9 mouse cellular contexts compared by ENCODE assay signal in the genomic region with DNA sequence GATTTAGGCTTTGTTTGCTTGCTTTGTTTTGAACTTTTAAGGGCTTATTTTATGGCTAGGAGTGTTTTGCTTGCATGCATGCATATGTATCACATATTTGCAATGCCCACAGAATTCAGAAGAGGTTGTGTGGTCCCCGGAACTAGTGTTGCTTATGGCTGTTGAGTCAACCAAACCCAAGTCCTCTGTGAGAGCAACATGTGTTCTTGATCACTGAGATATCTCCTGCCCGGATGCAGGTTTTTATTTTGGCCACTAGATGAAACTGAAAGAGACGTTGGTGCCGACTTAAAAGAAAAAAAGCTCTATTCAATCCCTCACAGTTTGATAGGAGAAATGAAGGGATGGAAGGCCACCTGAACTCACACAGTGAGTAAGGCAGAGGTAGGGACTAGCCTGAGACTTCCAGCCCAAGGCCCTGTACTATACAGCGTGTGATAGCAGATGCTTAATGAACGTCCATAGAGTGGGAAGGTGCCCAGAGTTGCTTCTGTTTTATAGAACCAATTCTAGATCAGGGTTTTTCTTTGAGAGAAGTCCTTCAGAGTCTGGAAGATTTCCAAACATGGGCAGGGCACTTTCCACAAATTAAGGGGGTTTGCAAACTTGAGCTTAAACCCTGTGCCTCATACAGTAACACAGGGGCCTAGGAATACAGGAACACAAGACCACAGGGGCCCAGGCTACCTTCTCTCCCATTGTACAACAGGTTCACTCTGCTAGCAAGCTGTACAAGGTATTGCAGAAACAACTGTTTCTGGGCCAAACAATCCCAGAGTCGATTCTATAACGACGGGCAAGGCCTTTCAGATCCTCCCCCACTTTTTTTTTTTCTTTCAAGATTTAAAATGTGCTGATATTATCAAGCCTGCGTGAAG. TPM values are rescaled to one million over a fixed set of nuclear protein-coding genes. Genes with fewer than 3 reads are reported as not detected.
DNase-seq lines count a peak whose midpoint lies in the region; ATAC-seq and TF ChIP-seq lines count a peak whose summit lies in the region.
"Had no signal": no experiment of that assay in that cellular context is flagged by ENCODE, and none has a peak within 500 bp of the region (broad histone marks: within the 10 kb centered on the region; RNA-seq: fewer than 3 reads in every experiment).

No protein-coding gene starts in this region.

- no peaks in the 10 kb centered on the region for H3K9me3 ChIP-seq in hindbrain, embryonic 10.5 days
- no peaks in the 10 kb centered on the region for H3K9me3 ChIP-seq in hindbrain, embryonic 13.5 days
- no peaks in the 10 kb centered on the region for H3K9me3 ChIP-seq in CH12.LX (replicated peaks; ENCODE audit: low read length)
- no peaks in the 10 kb centered on the region for H3K9me3 ChIP-seq in embryonic facial prominence, embryonic 14.5 days (ENCODE audit: control insufficient read depth, low read length)
- no peaks in the 10 kb centered on the region for H3K9me3 ChIP-seq in liver, embryonic 11.5 days (ENCODE audit: control insufficient read depth, low read length)
- H3K9me3 ChIP-seq: megakaryocyte, embryonic 14.5 days had no signal

- H3K4me3 ChIP-seq in hindbrain, embryonic 10.5 days = peak overlapping the region; percentile 77; the same call in 1 of the 2 replicates
- H3K4me3 ChIP-seq in hindbrain, embryonic 13.5 days = no peak overlapping the region; the same call in 1 of the 2 replicates
- peak overlapping the region in 2 of 3 experiments; percentile 61 to 83 for H3K4me3 ChIP-seq in CH12.LX (replicated peaks in 1 of 3; ENCODE audit: low read depth in 2 of 3, low read length in 2 of 3, poor library complexity in 1 of 3)
- H3K4me3 ChIP-seq in embryonic facial prominence, embryonic 14.5 days (ENCODE audit: low read depth, low read length) = 0 out of 2 replicates have a peak overlapping the region, but pooled peaks have one; percentile 67
- peak overlapping the region; percentile 85 for H3K4me3 ChIP-seq in liver, embryonic 11.5 days (ENCODE audit: low read depth, low read length)

- H3K9ac ChIP-seq in hindbrain, embryonic 13.5 days = no peak overlapping the region
- H3K9ac ChIP-seq in CH12.LX (ENCODE audit: insufficient read depth, low read depth) = peak overlapping the region; percentile 89
- H3K9ac ChIP-seq in embryonic facial prominence, embryonic 14.5 days (ENCODE audit: low read depth, low read length) = peak overlapping the region; percentile 77; the same call in 1 of the 2 replicates
- peak overlapping the region; percentile 93 for H3K9ac ChIP-seq in liver, embryonic 11.5 days (ENCODE audit: low read depth, low read length)

- 87% methylated on average over 10 of the region's 10 CpGs for WGBS in hindbrain, embryonic 10.5 days
- WGBS in hindbrain, embryonic 13.5 days = 87% methylated on average over 10 of the region's 10 CpGs
- WGBS in embryonic facial prominence, embryonic 14.5 days = 59% methylated on average over 10 of the region's 10 CpGs
- WGBS in liver, embryonic 11.5 days = 61% methylated on average over 10 of the region's 10 CpGs

- no peak overlapping the region for H3K27ac ChIP-seq in hindbrain, embryonic 10.5 days
- H3K27ac ChIP-seq in hindbrain, embryonic 13.5 days = no peak overlapping the region
- no peak overlapping the region for H3K27ac ChIP-seq in CH12.LX (ENCODE audit: insufficient read depth, low read depth)
- H3K27ac ChIP-seq in embryonic facial prominence, embryonic 14.5 days (replicated peaks; ENCODE audit: low read depth, low read length) = peak overlapping the region; percentile 2; the same call in 1 of the 2 replicates
- H3K27ac ChIP-seq in liver, embryonic 11.5 days (ENCODE audit: low read depth, low read length) = peak overlapping the region; percentile 93

- no peak overlapping the region for H3K4me2 ChIP-seq in hindbrain, embryonic 13.5 days
- peak overlapping the region; percentile 92 for H3K4me2 ChIP-seq in CH12.LX (ENCODE audit: insufficient read depth, low read depth, poor library complexity, severe bottlenecking)
- peak overlapping the region; percentile 73 for H3K4me2 ChIP-seq in embryonic facial prominence, embryonic 14.5 days (ENCODE audit: low read depth, low read length)
- H3K4me2 ChIP-seq in liver, embryonic 11.5 days = peak overlapping the region; percentile 77

- H3K27me3 ChIP-seq in hindbrain, embryonic 10.5 days (ENCODE audit: insufficient read depth, poor library complexity, severe bottlenecking) = no peaks in the 10 kb centered on the region
- no peaks in the 10 kb centered on the region for H3K27me3 ChIP-seq in hindbrain, embryonic 13.5 days
- H3K27me3 ChIP-seq in CH12.LX (replicated peaks) = no peaks in the 10 kb centered on the region
- H3K27me3 ChIP-seq in embryonic facial prominence, embryonic 14.5 days (replicated peaks; ENCODE audit: control insufficient read depth, insufficient read depth, low read length) = no peaks in the 10 kb centered on the region
- no peaks in the 10 kb centered on the region for H3K27me3 ChIP-seq in liver, embryonic 11.5 days (replicated peaks; ENCODE audit: control insufficient read depth, insufficient read depth, low read length)
- H3K27me3 ChIP-seq: megakaryocyte, embryonic 14.5 days had no signal

- TF ChIP-seq CTCF in CH12.LX (conservative IDR thresholded peaks at IDR 0.05 in 1 of 2, IDR thresholded peaks at IDR 0.05 in 1 of 2; ENCODE audit: low read depth in 2 of 2, low read length in 2 of 2) = no peak

- TF ChIP-seq EP300 in CH12.LX (IDR thresholded peaks at IDR 0.05; ENCODE audit: low read length) = no peak

- no peak for TF ChIP-seq RAD21 in CH12.LX (IDR thresholded peaks at IDR 0.05; ENCODE audit: low read depth, low read length)

- no peak for ATAC-seq in hindbrain, embryonic 13.5 days (ENCODE audit: low FRiP score)
- ATAC-seq in embryonic facial prominence, embryonic 14.5 days (ENCODE audit: low read depth) = no peak
- no peak for ATAC-seq in liver, embryonic 11.5 days (replicated peaks; ENCODE audit: low FRiP score)
- no peak for ATAC-seq in frontal cortex, adult (ENCODE audit: low TSS enrichment)

- peaks cover 44% of the 10 kb centered on the region for H3K4me1 ChIP-seq in hindbrain, embryonic 10.5 days (replicated peaks)
- peaks cover 31% of the 10 kb centered on the region for H3K4me1 ChIP-seq in hindbrain, embryonic 13.5 days (replicated peaks)
- peaks cover 9 to 42% of the 10 kb centered on the region in 2 experiments for H3K4me1 ChIP-seq in CH12.LX (ENCODE audit: control insufficient read depth in 1 of 2, insufficient read depth in 2 of 2)
- H3K4me1 ChIP-seq in embryonic facial prominence, embryonic 14.5 days (ENCODE audit: control insufficient read depth, insufficient read depth, low read length) = peaks cover 29% of the 10 kb centered on the region
- H3K4me1 ChIP-seq in liver, embryonic 11.5 days (replicated peaks; ENCODE audit: control insufficient read depth, insufficient read depth, low read length) = peaks cover 29% of the 10 kb centered on the region

- in situ Hi-C loops in CH12.LX (cut with MboI; ENCODE audit: low pct_ligation_motif_present, low pct_unique_long_range_greater_than_20kb, low sequenced_read_pairs) = loop anchor here (10.0 kb wide), 1 partner anchor 173 kb away; no protein-coding TSS in a partner anchor

- dilution Hi-C loops in CH12.LX (cut with MboI; ENCODE audit: extremely low pct_ligation_motif_present, extremely low pct_unique_long_range_greater_than_20kb, low sequenced_read_pairs) = no loop called here

- no peaks in the 10 kb centered on the region; the same call in 1 of the 2 replicates for H3K79me2 ChIP-seq in CH12.LX (replicated peaks; ENCODE audit: control insufficient read depth, extremely low read depth, insufficient read depth, poor library complexity, severe bottlenecking)

- TF ChIP-seq POLR2A in CH12.LX (IDR thresholded peaks at IDR 0.05; ENCODE audit: low read depth, low read length) = no peak

- DNase-seq in hindbrain, embryonic 10.5 days (ENCODE audit: low spot score) = no peak
- no peak for DNase-seq in CH12.LX (ENCODE audit: extremely low read depth)
- DNase-seq in embryonic facial prominence, embryonic 14.5 days (ENCODE audit: low spot score) = no peak
- DNase-seq in liver, embryonic 11.5 days (ENCODE audit: low spot score) = no peak
- no peak for DNase-seq in embryo, embryonic 10.5 days (ENCODE audit: low spot score)
- no peak for DNase-seq in cerebellum, postnatal 10 days

- peaks cover 22% of the 10 kb centered on the region for H3K36me3 ChIP-seq in hindbrain, embryonic 10.5 days
- peaks cover 13% of the 10 kb centered on the region for H3K36me3 ChIP-seq in hindbrain, embryonic 13.5 days
- peaks cover 13 to 39% of the 10 kb centered on the region in 2 experiments for H3K36me3 ChIP-seq in CH12.LX (replicated peaks in 1 of 2; ENCODE audit: control insufficient read depth in 1 of 2, insufficient read depth in 1 of 2, low read length in 1 of 2)
- peaks cover 14% of the 10 kb centered on the region for H3K36me3 ChIP-seq in embryonic facial prominence, embryonic 14.5 days (ENCODE audit: control insufficient read depth, insufficient read depth, low read length)
- H3K36me3 ChIP-seq in liver, embryonic 11.5 days (ENCODE audit: control insufficient read depth, insufficient read depth, low read length) = peaks cover 23% of the 10 kb centered on the region

RNA-seq across cellular contexts. Expression of a gene that starts 1.9 kb away (rescaled TPM):
- 114 and 123 TPM in 2 replicates for polyA plus RNA-seq in hindbrain, embryonic 10.5 days (2016; fragmentation: Nextera tagmentation; extraction: Ambion mirVana)
- polyA plus RNA-seq in hindbrain, embryonic 13.5 days (2015; fragmentation: Nextera tagmentation; extraction: Ambion mirVana) = 64.2 and 66.1 TPM in 2 replicates
- 79.0 and 84.2 TPM in 2 replicates for total RNA-seq in CH12.LX (2012; rRNA removed)
- 33.3 and 35.1 TPM in 2 replicates for total RNA-seq in CH12.LX (2014; rRNA removed)
- 71.5 and 78.2 TPM in 2 replicates for polyA plus RNA-seq in CH12.LX (2012; ENCODE audit: insufficient read length, low read depth)
- polyA plus RNA-seq in embryonic facial prominence, embryonic 14.5 days (2014; fragmentation: Nextera tagmentation; extraction: Ambion mirVana) = 65.5 and 75.8 TPM in 2 replicates
- polyA plus RNA-seq in liver, embryonic 11.5 days (2014; fragmentation: Nextera tagmentation; extraction: Ambion mirVana) = 468 and 489 TPM in 2 replicates

RNA-seq across cellular contexts. Expression of a gene that starts 7.1 kb away (rescaled TPM):
- 124 and 125 TPM in 2 replicates for polyA plus RNA-seq in hindbrain, embryonic 10.5 days (2016; fragmentation: Nextera tagmentation; extraction: Ambion mirVana)
- 68.2 and 70.3 TPM in 2 replicates for polyA plus RNA-seq in hindbrain, embryonic 13.5 days (2015; fragmentation: Nextera tagmentation; extraction: Ambion mirVana)
- total RNA-seq in CH12.LX (2012; rRNA removed) = 32.1 and 43.7 TPM in 2 replicates
- total RNA-seq in CH12.LX (2014; rRNA removed) = 69.8 and 74.6 TPM in 2 replicates
- polyA plus RNA-seq in CH12.LX (2012; ENCODE audit: insufficient read length, low read depth) = 87.5 and 98.9 TPM in 2 replicates
- polyA plus RNA-seq in embryonic facial prominence, embryonic 14.5 days (2014; fragmentation: Nextera tagmentation; extraction: Ambion mirVana) = 66.3 and 72.7 TPM in 2 replicates
- polyA plus RNA-seq in liver, embryonic 11.5 days (2014; fragmentation: Nextera tagmentation; extraction: Ambion mirVana) = 102 and 106 TPM in 2 replicates

RNA-seq across cellular contexts. Expression of a gene that starts 7.4 kb away (rescaled TPM):
- polyA plus RNA-seq in hindbrain, embryonic 10.5 days (2016; fragmentation: Nextera tagmentation; extraction: Ambion mirVana) = 1.2 and 1.5 TPM in 2 replicates
- 0.55 and 0.82 TPM in 2 replicates for polyA plus RNA-seq in hindbrain, embryonic 13.5 days (2015; fragmentation: Nextera tagmentation; extraction: Ambion mirVana)
- total RNA-seq in CH12.LX (2012; rRNA removed) = 0.21 and 0.30 TPM in 2 replicates
- 0.34 and 0.52 TPM in 2 replicates for total RNA-seq in CH12.LX (2014; rRNA removed)
- polyA plus RNA-seq in CH12.LX (2012; ENCODE audit: insufficient read length, low read depth) = 1.8 and 1.9 TPM in 2 replicates
- polyA plus RNA-seq in embryonic facial prominence, embryonic 14.5 days (2014; fragmentation: Nextera tagmentation; extraction: Ambion mirVana) = 0.37 and 0.43 TPM in 2 replicates
- 0.36 and 0.49 TPM in 2 replicates for polyA plus RNA-seq in liver, embryonic 11.5 days (2014; fragmentation: Nextera tagmentation; extraction: Ambion mirVana)

RNA-seq across cellular contexts. Expression of a gene that starts 14.5 kb away (rescaled TPM):
- 9.8 and 14.1 TPM in 2 replicates for polyA plus RNA-seq in hindbrain, embryonic 10.5 days (2016; fragmentation: Nextera tagmentation; extraction: Ambion mirVana)
- 13.3 and 15.5 TPM in 2 replicates for polyA plus RNA-seq in hindbrain, embryonic 13.5 days (2015; fragmentation: Nextera tagmentation; extraction: Ambion mirVana)
- total RNA-seq in CH12.LX (2012; rRNA removed) = 4.7 and 6.1 TPM in 2 replicates
- total RNA-seq in CH12.LX (2014; rRNA removed) = 2.9 and 4.5 TPM in 2 replicates
- polyA plus RNA-seq in CH12.LX (2012; ENCODE audit: insufficient read length, low read depth) = 4.7 and 5.3 TPM in 2 replicates
- polyA plus RNA-seq in embryonic facial prominence, embryonic 14.5 days (2014; fragmentation: Nextera tagmentation; extraction: Ambion mirVana) = 12.6 and 13.9 TPM in 2 replicates
- 10.1 and 10.9 TPM in 2 replicates for polyA plus RNA-seq in liver, embryonic 11.5 days (2014; fragmentation: Nextera tagmentation; extraction: Ambion mirVana)

RNA-seq across cellular contexts. Expression of a gene that starts 37.9 kb away (rescaled TPM):
- 0.78 and 1.9 TPM in 2 replicates for polyA plus RNA-seq in hindbrain, embryonic 10.5 days (2016; fragmentation: Nextera tagmentation; extraction: Ambion mirVana)
- polyA plus RNA-seq in hindbrain, embryonic 13.5 days (2015; fragmentation: Nextera tagmentation; extraction: Ambion mirVana) = 0.43 and 0.95 TPM in 2 replicates
- total RNA-seq in CH12.LX (2012; rRNA removed) (1.1 and 1.2 TPM in 2 replicates), CH12.LX (2014; rRNA removed) (0.86 and 0.95 TPM in 2 replicates)
- polyA plus RNA-seq in CH12.LX (2012; ENCODE audit: insufficient read length, low read depth) = 0.53 and 1.2 TPM in 2 replicates
- 8.1 and 8.7 TPM in 2 replicates for polyA plus RNA-seq in embryonic facial prominence, embryonic 14.5 days (2014; fragmentation: Nextera tagmentation; extraction: Ambion mirVana)
- 0.48 and 0.99 TPM in 2 replicates for polyA plus RNA-seq in liver, embryonic 11.5 days (2014; fragmentation: Nextera tagmentation; extraction: Ambion mirVana)

Comparison
In these comparisons a context has a peak if more than half of its experiments do, and no peak if none do; other contexts are left out.
1. H3K27ac ChIP-seq: peak in embryonic facial prominence, embryonic 14.5 days (single experiment) and liver, embryonic 11.5 days (single experiment); none in hindbrain, embryonic 10.5 days (single experiment), hindbrain, embryonic 13.5 days (single experiment) and CH12.LX (single experiment).